Mouse (Mus musculus) kidney, embryonic 16.5 days (tissue): ENCODE measurements around the gene Tk1. TPM values are rescaled to one million over a fixed set of nuclear protein-coding genes. Genes with fewer than 3 reads are reported as not detected.

ENCODE experiments used
- ATAC-seq: fragments of 200-750 bp; cut with Nextera tagmentation; 2 replicates; pipeline ENCODE4 v1.8.0; 2017; ENCODE audit warnings: moderate TSS enrichment; ENCODE audit not compliant: low FRiP score, low TSS enrichment
- H3K27ac ChIP-seq: fragments of 300-500 bp; sonication (generic); 2 replicates; pipeline ENCODE4 v1.5.1; 2014; ENCODE audit warnings: low read length
- H3K27me3 ChIP-seq: fragments of 300-500 bp; sonication (generic); 2 replicates; pipeline ENCODE4 v1.6.1; 2014; ENCODE audit warnings: low read length, control low read depth, mixed read lengths; ENCODE audit not compliant: insufficient read depth
- H3K36me3 ChIP-seq: fragments of 300-500 bp; sonication (generic); 2 replicates; pipeline ENCODE4 v1.6.1; 2014; ENCODE audit warnings: low read length, control low read depth, mixed read lengths; ENCODE audit not compliant: insufficient read depth
- H3K4me1 ChIP-seq: fragments of 300-500 bp; sonication (generic); 2 replicates; pipeline ENCODE4 v1.6.1; 2014; ENCODE audit warnings: low read length, control low read depth, mixed read lengths; ENCODE audit not compliant: insufficient read depth
- H3K4me2 ChIP-seq: fragments of 300-500 bp; sonication (generic); replicated peaks from 2 replicates; pipeline ENCODE4 v1.6.1; 2014; ENCODE audit warnings: low read depth, low read length
- H3K4me3 ChIP-seq: fragments of 300-500 bp; sonication (generic); 2 replicates; pipeline ENCODE4 v1.5.1; 2014; ENCODE audit warnings: mild to moderate bottlenecking, low read length
- H3K9ac ChIP-seq: fragments of 300-500 bp; sonication (generic); replicated peaks from 2 replicates; pipeline ENCODE4 v1.6.1; 2014; ENCODE audit warnings: low read length
- H3K9me3 ChIP-seq: fragments of 300-500 bp; sonication (generic); 2 replicates; pipeline ENCODE4 v1.6.1; 2016; ENCODE audit warnings: low read length, control low read depth
- WGBS: fragments of 180-500 bp; shearing (Covaris S2); extraction: QIAGEN DNeasy Blood & Tissue Kit; methylation state at CpG from one replicate; pipeline ENCODE4 v1.1.7; 2014; 5-methylcytosine and 5-hydroxymethylcytosine counted together
- polyA plus RNA-seq: library from polyadenylated mRNA; unstranded; fragments of >200 nt; fragmentation: Nextera tagmentation; extraction: Ambion mirVana; gene quantifications from 2 replicates; pipeline ENCODE4 v1.2.1, GENCODE M21; 2015

Tk1 gene
- polyA plus RNA-seq, 1 experiment from 2014 or later = 128 TPM

DNA sequence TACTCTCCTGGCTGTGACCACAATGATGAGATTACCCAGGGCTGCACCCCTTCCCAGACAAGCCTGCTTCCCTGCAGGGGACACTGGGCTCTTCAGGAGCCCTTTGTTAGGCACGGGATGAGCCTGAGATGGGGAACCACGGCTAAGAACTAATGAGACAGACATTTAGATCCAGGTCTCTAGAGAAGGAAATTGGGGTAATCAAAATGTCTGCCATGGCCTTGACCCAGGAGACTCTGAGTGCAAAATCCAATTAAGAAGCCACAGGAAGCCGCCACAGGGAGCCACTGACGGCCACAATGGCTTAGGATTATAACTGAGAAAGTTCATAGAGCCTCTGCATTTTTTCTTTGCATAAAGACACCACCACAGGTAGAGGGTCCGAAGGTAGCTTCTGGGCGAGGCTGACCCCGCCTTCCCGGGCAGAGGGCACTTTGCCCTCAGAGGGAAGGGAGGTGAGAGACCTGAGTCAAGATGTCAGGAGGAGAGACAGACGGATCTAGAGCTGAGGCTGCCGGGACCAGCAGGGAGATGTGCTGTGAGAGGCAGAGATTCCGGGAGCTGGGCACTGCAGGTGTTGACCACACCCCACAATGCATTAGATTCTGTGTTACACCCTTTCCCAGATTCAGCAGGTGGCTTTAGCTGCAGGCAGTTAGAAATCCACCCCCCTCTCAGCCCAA, 37.4 kb upstream of the Tk1 start:
- H3K36me3 ChIP-seq = no peaks in the 10 kb centered on the region
- 38% methylated on average over 11 of the region's 11 CpGs for WGBS
- H3K9me3 ChIP-seq = no peaks in the 10 kb centered on the region
- H3K4me3 ChIP-seq = no peak overlapping the region
- H3K4me2 ChIP-seq = no peak overlapping the region
- H3K9ac ChIP-seq = no peak overlapping the region
- H3K27me3 ChIP-seq = peaks cover 18% of the 10 kb centered on the region
- H3K4me1 ChIP-seq = peaks cover 29% of the 10 kb centered on the region
- H3K27ac ChIP-seq = no peak overlapping the region
- no peak for ATAC-seq

DNA sequence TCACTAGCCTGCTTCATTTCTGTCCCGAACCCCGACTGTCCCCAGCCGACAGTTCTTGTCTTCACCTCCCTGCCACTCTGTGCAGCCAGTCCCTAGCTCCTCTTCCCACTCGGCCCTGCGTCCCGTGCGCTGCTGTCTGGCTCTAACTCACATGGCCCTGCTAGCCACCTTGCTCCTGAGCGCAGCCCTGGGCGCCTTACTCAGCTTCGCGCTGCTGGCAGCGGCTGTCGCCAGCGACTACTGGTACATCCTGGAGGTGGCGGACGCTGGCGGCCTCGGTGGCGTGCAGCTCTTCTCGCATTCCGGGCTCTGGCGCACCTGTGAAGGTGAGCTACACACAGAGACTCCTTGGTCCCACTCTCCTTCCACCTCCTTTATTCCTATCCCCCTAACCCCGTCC, 34.7 kb upstream of the Tk1 start, which contains the start of gene Tmem235:
TSS of gene Tmem235 (plus strand) at position 152 of the 400 bp plus-strand sequence.
- peaks cover 20% of the 10 kb centered on the region for H3K4me1 ChIP-seq
- ATAC-seq = no peak; the same call in 1 of the 2 replicates
- 1% methylated on average over 23 of the region's 23 CpGs for WGBS
- H3K27me3 ChIP-seq = peaks cover 18% of the 10 kb centered on the region
- peaks cover 19% of the 10 kb centered on the region for H3K36me3 ChIP-seq
- H3K9ac ChIP-seq = no peak within 1 kb of the TSS; the same call in 1 of the 2 replicates
- H3K9me3 ChIP-seq = no peaks in the 10 kb centered on the region
- peak within 1 kb of the TSS; percentile 40 for H3K4me2 ChIP-seq
- peak within 1 kb of the TSS; percentile 16; the same call in 1 of the 2 replicates for H3K4me3 ChIP-seq
- no peak within 1 kb of the TSS for H3K27ac ChIP-seq

DNA sequence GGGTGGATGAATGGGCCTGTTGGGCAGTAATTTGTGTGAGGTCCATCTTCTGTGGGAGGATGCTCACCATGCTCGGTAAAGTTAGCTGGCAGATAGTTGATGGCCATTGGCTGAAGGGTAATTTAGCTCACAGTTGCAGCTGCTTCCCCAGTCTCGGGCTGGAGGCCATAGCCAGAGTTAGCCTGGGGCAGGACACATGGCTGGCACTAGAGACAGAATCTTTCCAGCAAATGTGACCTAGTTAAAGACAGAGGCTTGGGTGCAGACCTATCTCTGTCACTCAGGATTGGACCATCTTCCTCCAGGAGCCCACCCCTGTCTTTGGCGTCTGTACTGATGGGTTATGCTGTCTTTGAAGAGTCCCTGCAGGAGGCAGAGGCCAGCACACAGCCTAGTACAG, 32.5 kb upstream of the Tk1 start:
- ATAC-seq = no peak
- peaks cover 35% of the 10 kb centered on the region for H3K36me3 ChIP-seq
- 42% methylated on average over 3 of the region's 3 CpGs for WGBS

DNA sequence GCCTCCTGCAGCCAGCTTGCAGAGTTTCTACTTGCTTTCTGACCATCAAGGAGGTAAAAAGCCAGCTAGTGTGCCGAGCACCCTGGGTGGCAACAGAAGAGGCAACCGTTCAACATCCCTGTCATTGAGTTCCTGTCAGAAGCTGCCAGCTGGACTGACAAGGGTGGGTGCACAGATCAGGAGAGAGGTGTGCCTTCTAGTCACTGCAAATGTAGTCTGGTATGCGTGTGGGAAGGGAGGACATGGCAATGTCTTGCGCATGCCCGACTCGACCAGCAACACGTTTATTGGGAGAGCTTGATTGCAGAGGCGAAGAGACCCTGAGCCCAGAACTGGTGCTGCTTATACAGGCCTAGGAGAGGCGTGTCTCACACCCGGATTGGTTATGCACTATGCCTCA, 31.6 kb upstream of the Tk1 start:
- Histone ChIP-seq H3K4me2 (no peak overlapping the region), H3K9ac (no peak overlapping the region), H3K27ac (no peak overlapping the region), H3K4me3 (no peak overlapping the region), H3K9me3 (no peaks in the 10 kb centered on the region), H3K4me1 (peaks cover 11% of the 10 kb centered on the region), H3K27me3 (peaks cover 18% of the 10 kb centered on the region), H3K36me3 (peaks cover 44% of the 10 kb centered on the region)
- no peak for ATAC-seq
- WGBS = 90% methylated on average over 10 of the region's 10 CpGs

More for the DNA sequence above, 32.5 kb upstream of the Tk1 start:
- Histone ChIP-seq H3K9ac (no peak overlapping the region), H3K4me3 (no peak overlapping the region), H3K27me3 (peaks cover 18% of the 10 kb centered on the region), H3K4me2 (no peak overlapping the region), H3K9me3 (no peaks in the 10 kb centered on the region), H3K27ac (no peak overlapping the region), H3K4me1 (peaks cover 11% of the 10 kb centered on the region)

DNA sequence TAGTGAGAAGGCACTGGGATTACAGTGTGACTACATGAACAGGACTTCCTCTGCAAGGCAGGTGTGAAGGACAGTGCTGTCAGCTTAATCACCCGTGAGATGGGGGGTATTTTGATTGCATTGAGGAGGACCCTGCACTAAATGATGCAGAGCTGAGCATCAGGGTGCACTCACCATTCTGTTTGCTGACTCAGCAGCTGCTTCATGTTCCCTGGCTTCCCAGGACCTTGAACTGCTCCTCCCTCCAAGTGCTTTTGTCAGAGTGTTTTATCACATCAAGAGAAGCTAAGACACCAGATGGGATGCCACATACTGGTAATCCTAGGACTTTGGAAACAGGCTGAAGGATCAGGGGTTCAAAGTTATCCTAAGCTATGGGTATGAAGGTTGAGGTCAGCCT, 30.1 kb upstream of the Tk1 start:
- 25% methylated on average over 1 of the region's 1 CpGs for WGBS
- H3K36me3 ChIP-seq = peaks cover 51% of the 10 kb centered on the region

DNA sequence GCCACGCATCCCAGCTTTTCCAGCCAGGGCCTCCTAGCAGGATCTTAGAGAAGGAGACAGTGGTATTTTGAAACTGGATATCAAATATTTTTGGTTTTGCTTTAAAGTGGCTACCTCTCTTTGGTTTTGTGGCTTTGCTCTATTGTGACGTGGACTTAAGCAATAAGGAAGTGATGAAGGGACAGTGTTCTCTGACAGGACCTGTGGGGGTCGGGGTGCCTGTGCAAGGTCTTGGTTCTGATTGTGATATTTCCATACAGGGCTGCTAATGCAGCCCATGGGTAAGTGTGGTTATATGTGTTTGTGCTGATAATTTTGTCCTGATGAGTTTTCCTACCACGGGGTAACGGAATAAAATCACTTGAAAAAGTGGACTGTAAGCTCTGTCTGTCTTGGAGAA, 29.5 kb upstream of the Tk1 start:
- no peak overlapping the region for H3K9ac ChIP-seq
- no peaks in the 10 kb centered on the region for H3K9me3 ChIP-seq
- H3K4me3 ChIP-seq = no peak overlapping the region
- ATAC-seq = no peak
- H3K36me3 ChIP-seq = peaks cover 51% of the 10 kb centered on the region
- H3K4me2 ChIP-seq = no peak overlapping the region
- peaks cover 15% of the 10 kb centered on the region for H3K4me1 ChIP-seq
- no peak overlapping the region for H3K27ac ChIP-seq
- H3K27me3 ChIP-seq = peaks cover 10% of the 10 kb centered on the region
- 85% methylated on average over 5 of the region's 5 CpGs for WGBS

More for the DNA sequence above, 30.1 kb upstream of the Tk1 start:
- no peak overlapping the region for H3K9ac ChIP-seq
- H3K4me3 ChIP-seq = no peak overlapping the region
- H3K27ac ChIP-seq = no peak overlapping the region
- H3K4me1 ChIP-seq = peaks cover 14% of the 10 kb centered on the region
- H3K9me3 ChIP-seq = no peaks in the 10 kb centered on the region
- no peak overlapping the region for H3K4me2 ChIP-seq
- ATAC-seq = no peak
- H3K27me3 ChIP-seq = peaks cover 13% of the 10 kb centered on the region

DNA sequence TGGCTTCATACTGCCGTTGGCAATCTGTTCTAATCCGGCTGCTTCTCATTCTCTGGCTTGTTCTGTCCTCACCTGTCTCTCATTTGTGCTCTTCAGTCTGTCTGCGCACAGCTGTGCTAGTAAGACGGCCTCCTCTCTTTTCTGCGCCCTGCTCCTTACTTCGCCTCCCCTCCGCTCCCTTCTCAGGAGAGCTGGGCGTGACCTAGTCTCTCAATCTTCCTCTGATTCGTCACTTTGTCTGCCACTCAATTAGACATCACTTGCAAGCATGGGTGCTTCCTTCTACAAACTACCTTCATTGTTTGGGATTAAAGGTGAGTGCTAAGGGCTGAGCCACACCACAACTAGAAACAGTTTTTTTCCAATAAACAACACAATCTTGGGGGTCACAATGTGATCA, 28.3 kb upstream of the Tk1 start:
- no peaks in the 10 kb centered on the region for H3K9me3 ChIP-seq
- no peak overlapping the region for H3K9ac ChIP-seq
- H3K36me3 ChIP-seq = peaks cover 51% of the 10 kb centered on the region
- no peak overlapping the region for H3K4me3 ChIP-seq
- ATAC-seq = no peak
- H3K27ac ChIP-seq = no peak overlapping the region
- H3K4me2 ChIP-seq = no peak overlapping the region
- peaks cover 17% of the 10 kb centered on the region for H3K4me1 ChIP-seq
- 95% methylated on average over 9 of the region's 9 CpGs for whole genome bisulfite sequencing
- H3K27me3 ChIP-seq = peaks cover under 1% of the 10 kb centered on the region; the same call in 1 of the 2 replicates

DNA sequence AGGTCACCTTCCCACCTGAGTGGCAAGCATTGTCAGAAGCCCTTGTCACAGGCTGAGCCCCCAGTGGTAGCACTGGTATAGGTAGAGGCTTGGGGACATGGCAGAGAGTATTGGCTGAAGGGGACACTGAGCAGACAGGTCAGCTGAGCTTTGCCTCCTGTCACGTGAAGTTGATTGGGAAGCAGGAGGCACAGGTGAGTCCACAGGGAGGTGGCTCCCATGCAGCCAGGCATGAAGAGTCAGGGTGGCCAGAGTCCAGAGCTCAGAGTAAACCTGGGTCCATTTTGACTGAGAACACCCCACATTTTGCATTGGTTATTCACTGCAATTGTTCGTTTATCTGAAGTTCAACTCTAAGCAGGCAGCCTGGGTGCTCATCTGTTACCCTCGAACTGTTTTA, 27.0 kb upstream of the Tk1 start:
- no peak for ATAC-seq
- Histone ChIP-seq H3K27ac (no peak overlapping the region), H3K4me3 (no peak overlapping the region), H3K36me3 (peaks cover 51% of the 10 kb centered on the region), H3K9ac (no peak overlapping the region), H3K4me2 (no peak overlapping the region), H3K4me1 (peaks cover 23% of the 10 kb centered on the region), H3K9me3 (no peaks in the 10 kb centered on the region), H3K27me3 (no peaks in the 10 kb centered on the region)
- WGBS = 82% methylated on average over 3 of the region's 3 CpGs

DNA sequence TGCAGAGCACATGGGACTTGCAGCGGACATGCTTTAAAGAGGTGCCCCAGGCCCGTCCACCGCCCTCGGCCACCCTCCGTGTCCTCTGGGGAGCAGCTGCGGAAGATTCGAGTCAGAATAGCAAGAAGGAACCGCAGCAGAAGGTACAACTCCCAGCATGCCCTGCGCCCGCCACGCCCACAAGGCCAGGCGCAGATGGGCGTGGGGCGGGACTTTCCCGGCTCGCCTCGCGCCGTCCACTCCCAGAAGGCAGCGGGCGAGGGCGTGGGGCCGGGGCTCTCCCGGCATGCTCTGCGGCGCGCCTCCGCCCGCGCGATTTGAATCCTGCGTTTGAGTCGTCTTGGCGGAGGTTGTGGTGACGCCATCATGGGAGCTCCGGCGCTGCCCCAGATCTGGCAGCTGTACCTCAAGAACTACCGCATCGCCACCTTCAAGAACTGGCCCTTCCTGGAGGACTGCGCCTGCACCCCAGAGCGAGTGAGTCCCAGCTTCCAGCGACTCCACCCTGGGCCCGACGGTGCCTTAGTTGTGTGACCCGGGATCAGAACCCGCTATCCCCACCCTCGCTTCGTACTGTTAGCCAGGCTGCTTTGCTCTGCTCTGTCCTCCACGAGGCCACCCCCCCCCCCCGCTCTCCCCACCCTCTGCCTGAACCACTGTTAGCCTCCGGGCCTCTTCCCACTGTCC, 23.2 kb upstream of the Tk1 start, which contains the start of gene Birc5:
TSS of gene Birc5 (plus strand) at position 267 of the 687 bp plus-strand sequence.
- peak; percentile 90 for ATAC-seq
- under 1% methylated on average over 51 of the region's 51 CpGs for WGBS

More for the DNA sequence above, 23.2 kb upstream of the Tk1 start, which contains the start of gene Birc5:
- Histone ChIP-seq H3K9ac (peak within 1 kb of the TSS; percentile 89), H3K4me1 (peaks cover 34% of the 10 kb centered on the region), H3K27ac (peak within 1 kb of the TSS; percentile 97), H3K9me3 (no peaks in the 10 kb centered on the region), H3K27me3 (no peaks in the 10 kb centered on the region), H3K36me3 (peaks cover 22% of the 10 kb centered on the region), H3K4me2 (peak within 1 kb of the TSS; percentile 90), H3K4me3 (peak within 1 kb of the TSS; percentile 69)
